Mouse (Mus musculus) heart, adult 2 months (tissue): ENCODE results near the gene Atf4. TPM values are rescaled to one million over a fixed set of nuclear protein-coding genes. Genes with fewer than 3 reads are reported as not detected.

Source experiments
- DNase-seq, 2 experiments: peaks; one replicate each; pipeline ENCODE4 v3.0.0; 2021
- H3K27ac ChIP-seq: fragments of 200-600 bp; 2 replicates; pipeline ENCODE4 v1.8.1; 2022
- H3K27me3 ChIP-seq: fragments of 200-500 bp; 2 replicates; pipeline ENCODE4 v1.6.1; 2012; ENCODE audit warnings: mild to moderate bottlenecking, low read length, inconsistent platforms, mixed read lengths; ENCODE audit not compliant: control insufficient read depth, insufficient read depth
- H3K36me3 ChIP-seq: fragments of 200-500 bp; 2 replicates; pipeline ENCODE4 v1.6.1; 2012; ENCODE audit warnings: low read length, inconsistent platforms; ENCODE audit not compliant: control insufficient read depth, insufficient read depth
- H3K4me1 ChIP-seq: fragments of 200-500 bp; 2 replicates; pipeline ENCODE4 v1.6.1; 2011; ENCODE audit warnings: low read length; ENCODE audit not compliant: control insufficient read depth, insufficient read depth
- H3K4me3 ChIP-seq: fragments of 200-600 bp; 2 replicates; pipeline ENCODE4 v1.8.1; 2022
- H3K79me2 ChIP-seq: fragments of 200-500 bp; replicated peaks from 2 replicates; pipeline ENCODE4 v1.6.1; 2012; ENCODE audit warnings: mild to moderate bottlenecking, inconsistent platforms, low read length, moderate library complexity, mixed read lengths; ENCODE audit not compliant: control insufficient read depth, insufficient read depth
- H3K9ac ChIP-seq: fragments of 200-500 bp; 2 replicates; pipeline ENCODE4 v1.6.1; 2012; ENCODE audit warnings: low read depth, mild to moderate bottlenecking, control low read depth, inconsistent platforms, low read length, mixed read lengths
- CTCF ChIP-seq: fragments of 200-600 bp; IDR thresholded peaks from 2 replicates; pipeline ENCODE4 v1.8.1; 2022; ENCODE audit warnings: antibody characterized with exemption, mild to moderate bottlenecking, moderate library complexity
- EP300 ChIP-seq: fragments of 200-500 bp; IDR thresholded peaks from 2 replicates; pipeline ENCODE4 v1.6.1; 2011; ENCODE audit warnings: low read depth, low read length, control low read depth; ENCODE audit not compliant: insufficient read depth
- POLR2A ChIP-seq: fragments of 200-500 bp; IDR thresholded peaks from 2 replicates; pipeline ENCODE4 v1.6.1; 2011; ENCODE audit warnings: mild to moderate bottlenecking, low read depth, low read length, control low read depth; ENCODE audit not compliant: insufficient read depth
- WGBS: fragments of 180-500 bp; shearing (Covaris S2); methylation state at CpG from one replicate; pipeline ENCODE4 v1.1.7; 2018; 5-methylcytosine and 5-hydroxymethylcytosine counted together
- intact Hi-C: fragments of 180-260 bp; cut with DNase I; formaldehyde crosslinking; loops from one replicate; pipeline ENCODE4 v1.15.1; 2025
- polyA plus RNA-seq: library from polyadenylated mRNA; depleted of rRNA; stranded (reverse); fragments of >200 nt; gene quantifications from 2 replicates; pipeline ENCODE4 v1.2.3, GENCODE M21; 2012
- total RNA-seq, 2 experiments: library from RNA; stranded (reverse); gene quantifications; 2 replicates each; pipeline ENCODE4 v1.2.3; 2021

Atf4 gene
- total and polyA plus RNA-seq, 3 experiments, result 65.6 to 78.5 (median 69.6) TPM

- WGBS, result 48% methylated on average over 2 of the region's 2 CpGs
Measured at GRCm38 (mm10) chr15:80225796-80226195, 29.2 kb upstream of the Atf4 start.

GRCm38 (mm10) chr15:80228071-80228800 is 26.7 kb upstream of the Atf4 start:
- H3K27ac ChIP-seq, result no peak overlapping the region
- 71% methylated on average over 17 of the region's 17 CpGs for WGBS
- intact Hi-C loops, result loop anchor here (5.0 to 10.0 kb wide), 3 partner anchors 34 to 283 kb away; partner anchors contain the start of genes Rps19bp1 and Tab1

More at GRCm38 (mm10) chr15:80225796-80226195, 29.2 kb upstream of the Atf4 start:
- Histone ChIP-seq H3K79me2 (no peaks in the 10 kb centered on the region), H3K36me3 (no peaks in the 10 kb centered on the region), H3K9ac (no peak overlapping the region), H3K27ac (no peak overlapping the region), H3K27me3 (no peaks in the 10 kb centered on the region), H3K4me1 (no peaks in the 10 kb centered on the region), H3K4me3 (no peak overlapping the region)
- DNase-seq, result peak in 1 of 2 experiments; percentile 20
- intact Hi-C loops, result loop anchor here (2.0 to 10.0 kb wide), 4 partner anchors 37 to 281 kb away; partner anchors contain the start of genes Rps19bp1 and Tab1
- no peak for TF ChIP-seq POLR2A
- TF ChIP-seq CTCF, result peak; percentile 66

GRCm38 (mm10) chr15:80232331-80232730 is 22.7 kb upstream of the Atf4 start:
- H3K36me3 ChIP-seq, result peaks cover 8% of the 10 kb centered on the region
- H3K4me3 ChIP-seq, result no peak overlapping the region
- H3K27ac ChIP-seq, result no peak overlapping the region
- no peak for DNase-seq
- H3K27me3 ChIP-seq, result no peaks in the 10 kb centered on the region
- TF ChIP-seq EP300, result no peak
- no peak for TF ChIP-seq POLR2A
- no peak for TF ChIP-seq CTCF
- H3K9ac ChIP-seq, result no peak overlapping the region
- H3K79me2 ChIP-seq, result no peaks in the 10 kb centered on the region; the same call in 1 of the 2 replicates
- peaks cover 3% of the 10 kb centered on the region; the same call in 1 of the 2 replicates for H3K4me1 ChIP-seq
- intact Hi-C loops, result no loop called here
- 57% methylated on average over 2 of the region's 2 CpGs for WGBS

More at GRCm38 (mm10) chr15:80228071-80228800, 26.7 kb upstream of the Atf4 start:
- TF ChIP-seq POLR2A, result no peak
- no peak for TF ChIP-seq CTCF
- no peak for TF ChIP-seq EP300
- no peaks in the 10 kb centered on the region for H3K27me3 ChIP-seq
- DNase-seq, result no peak
- no peaks in the 10 kb centered on the region for H3K36me3 ChIP-seq
- no peaks in the 10 kb centered on the region for H3K79me2 ChIP-seq
- H3K4me3 ChIP-seq, result no peak overlapping the region
- H3K4me1 ChIP-seq, result no peaks in the 10 kb centered on the region
- H3K9ac ChIP-seq, result no peak overlapping the region

- 69% methylated on average over 4 of the region's 4 CpGs for WGBS
- Histone ChIP-seq H3K4me1 (peaks cover 3% of the 10 kb centered on the region; the same call in 1 of the 2 replicates), H3K9ac (no peak overlapping the region), H3K27ac (peak overlapping the region; percentile 79), H3K27me3 (no peaks in the 10 kb centered on the region), H3K4me3 (no peak overlapping the region), H3K79me2 (peaks cover 2% of the 10 kb centered on the region; the same call in 1 of the 2 replicates), H3K36me3 (peaks cover 8% of the 10 kb centered on the region)
- no peak for TF ChIP-seq EP300
- TF ChIP-seq CTCF, result no peak
- TF ChIP-seq POLR2A, result no peak
- DNase-seq, result no peak
- intact Hi-C loops, result no loop called here
Measured at GRCm38 (mm10) chr15:80233053-80233452, 21.9 kb upstream of the Atf4 start.

GRCm38 (mm10) chr15:80233733-80234509 is 21.1 kb upstream of the Atf4 start, which contains the start of gene Mief1:
TSS of gene Mief1 (plus strand) at chr15:80234018.
- H3K9ac ChIP-seq, result peak within 1 kb of the TSS; percentile 78
- H3K27me3 ChIP-seq, result no peaks in the 10 kb centered on the region
- H3K4me1 ChIP-seq, result peaks cover 3% of the 10 kb centered on the region; the same call in 1 of the 2 replicates
- peak within 1 kb of the TSS; percentile 80 for H3K27ac ChIP-seq
- intact Hi-C loops, result loop anchor here (1.0 kb wide), 1 partner anchor 21 kb away; the partner anchor contains the start of gene Atf4
- peak within 1 kb of the TSS; percentile 70 for H3K4me3 ChIP-seq
- peak; percentile 29; the same call in 1 of the 2 replicates for TF ChIP-seq EP300
- peak; percentile 83 for TF ChIP-seq POLR2A
- peak; percentile 28 for TF ChIP-seq CTCF
- peaks cover 2% of the 10 kb centered on the region; the same call in 1 of the 2 replicates for H3K79me2 ChIP-seq
- H3K36me3 ChIP-seq, result peaks cover 8% of the 10 kb centered on the region
- DNase-seq, result peak; percentile 99
- WGBS, result under 1% methylated on average over 56 of the region's 67 CpGs
